Comparison of ENCODE assay signal across 14 mouse cellular contexts in genomic region chr1:79882648-79883047, GRCm38 (mm10).
"Had no signal": no experiment of that assay in that cellular context is flagged by ENCODE, and none has a peak within 500 bp of the region (broad histone marks: within the 10 kb centered on the region; RNA-seq: fewer than 3 reads in every experiment).

No protein-coding gene starts in this region.

- H3K4me2 ChIP-seq: limb, embryonic 12.5 days; liver, embryonic 13.5 days; neural tube, embryonic 15.5 days had no signal

- H3K9me3 ChIP-seq: limb, embryonic 12.5 days; liver, embryonic 13.5 days; neural tube, embryonic 15.5 days had no signal

- DNase-seq: kidney, adult 18-20 months; kidney, postnatal 10 days; kidney, postnatal 4 days; liver; liver, embryonic 13.5 days; liver, postnatal 0 days; midbrain, embryonic 14.5 days; right cerebral cortex, adult 18-20 months; right cerebral cortex, postnatal 25 days; thymus, postnatal 36 days had no signal

- H3K36me3 ChIP-seq: limb, embryonic 12.5 days; liver, embryonic 13.5 days; neural tube, embryonic 15.5 days had no signal

- ATAC-seq: liver, postnatal 0 days had no signal

- H3K27ac ChIP-seq: layer of hippocampus, adult 2 months; limb, embryonic 12.5 days; liver, embryonic 13.5 days; neural tube, embryonic 15.5 days had no signal

- H3K4me1 ChIP-seq: limb, embryonic 12.5 days; liver, embryonic 13.5 days; neural tube, embryonic 15.5 days had no signal

- H3K9ac ChIP-seq: limb, embryonic 12.5 days; liver, embryonic 13.5 days; liver, postnatal 0 days; neural tube, embryonic 15.5 days had no signal

- H3K27me3 ChIP-seq: limb, embryonic 12.5 days; liver, embryonic 13.5 days; neural tube, embryonic 15.5 days had no signal

- H3K4me3 ChIP-seq: layer of hippocampus, adult 2 months; limb, embryonic 12.5 days; liver, embryonic 13.5 days; myocyte; neural tube, embryonic 15.5 days had no signal
